Mouse (Mus musculus): ENCODE results near the gene Gm20767. TPM values are rescaled to one million over a fixed set of nuclear protein-coding genes. Genes with fewer than 3 reads are reported as not detected.
"Not testable (repeated sequence)": the region's sequence is repeated elsewhere in the genome, so short reads cannot be mapped to it uniquely, and the experiment has no call there.

The Gm20767 gene
- polyA plus RNA-seq (2015; fragmentation: Nextera tagmentation; extraction: Ambion mirVana) = not detected in 2 replicates

GRCm38 (mm10) chr13:120139946-120140345, at the start of gene Gm20767:
Gene Gm20767, plus strand, starts transcription at chr13:120140246.
- ATAC-seq; H3K27ac ChIP-seq; H3K36me3 ChIP-seq (ENCODE audit: poor library complexity, severe bottlenecking); H3K4me1 ChIP-seq; H3K9ac ChIP-seq; H3K4me2 ChIP-seq; H3K4me3 ChIP-seq; H3K9me3 ChIP-seq (replicated peaks); H3K27me3 ChIP-seq: not testable (repeated sequence)
- WGBS = 100% methylated on average over 1 of the region's 5 CpGs

- H3K4me1 ChIP-seq; H3K4me2 ChIP-seq; H3K36me3 ChIP-seq (ENCODE audit: poor library complexity, severe bottlenecking); H3K27ac ChIP-seq; H3K9ac ChIP-seq; H3K4me3 ChIP-seq; H3K9me3 ChIP-seq (replicated peaks); H3K27me3 ChIP-seq: not testable (repeated sequence)
- no CpG with 5 or more reads among the region's 13 CpGs for WGBS
- 0 out of 2 replicates have a peak, but pooled peaks have one; percentile 33 for ATAC-seq
Observed at GRCm38 (mm10) chr13:120092950-120093349, 47.1 kb upstream of the Gm20767 start.

- peak; percentile 72 for ATAC-seq
Observed at GRCm38 (mm10) chr13:120096241-120096937, 43.7 kb upstream of the Gm20767 start.

GRCm38 (mm10) chr13:120096938-120097256, 43.1 kb upstream of the Gm20767 start:
- H3K4me2 ChIP-seq; H3K4me1 ChIP-seq; H3K9ac ChIP-seq; H3K4me3 ChIP-seq; H3K36me3 ChIP-seq (ENCODE audit: poor library complexity, severe bottlenecking); H3K9me3 ChIP-seq (replicated peaks); H3K27me3 ChIP-seq; H3K27ac ChIP-seq: not testable (repeated sequence)
- 0% methylated on average over 6 of the region's 13 CpGs for WGBS
- ATAC-seq = peak; percentile 22; the same call in 1 of the 2 replicates

More at GRCm38 (mm10) chr13:120096241-120096937, 43.7 kb upstream of the Gm20767 start:
- Histone ChIP-seq H3K4me3 (0 out of 2 replicates have a peak overlapping the region, but pooled peaks have one; percentile 9), H3K4me2 (peak overlapping the region; percentile 35)
- not testable (repeated sequence) for H3K27me3 ChIP-seq; H3K36me3 ChIP-seq (ENCODE audit: poor library complexity, severe bottlenecking); H3K9me3 ChIP-seq (replicated peaks); H3K4me1 ChIP-seq; H3K9ac ChIP-seq; H3K27ac ChIP-seq
- 0% methylated on average over 25 of the region's 38 CpGs for WGBS

- H3K4me1 ChIP-seq; H3K36me3 ChIP-seq (ENCODE audit: poor library complexity, severe bottlenecking); ATAC-seq; H3K4me3 ChIP-seq; H3K4me2 ChIP-seq; H3K27ac ChIP-seq; H3K27me3 ChIP-seq; H3K9ac ChIP-seq; H3K9me3 ChIP-seq (replicated peaks): not testable (repeated sequence)
- no CpG with 5 or more reads among the region's 5 CpGs for WGBS
Observed at GRCm38 (mm10) chr13:120099327-120099726, 40.7 kb upstream of the Gm20767 start.

- ATAC-seq = not testable (repeated sequence)
Observed at GRCm38 (mm10) chr13:120106504-120106903, 33.5 kb upstream of the Gm20767 start.

GRCm38 (mm10) chr13:120107000-120107399, 33.0 kb upstream of the Gm20767 start:
- ATAC-seq, H3K9ac ChIP-seq: not testable (repeated sequence)
- WGBS = 75% methylated on average over 2 of the region's 2 CpGs

More at GRCm38 (mm10) chr13:120106504-120106903, 33.5 kb upstream of the Gm20767 start:
- H3K4me2 ChIP-seq; H3K9me3 ChIP-seq (replicated peaks); H3K4me1 ChIP-seq; H3K36me3 ChIP-seq (ENCODE audit: poor library complexity, severe bottlenecking); H3K27me3 ChIP-seq; H3K4me3 ChIP-seq; H3K27ac ChIP-seq; H3K9ac ChIP-seq: not testable (repeated sequence)
- WGBS = no CpG with 5 or more reads among the region's 5 CpGs

GRCm38 (mm10) chr13:120142348-120142747, 2.3 kb downstream of the Gm20767 start:
- H3K27me3 ChIP-seq; H3K4me2 ChIP-seq; H3K27ac ChIP-seq; H3K4me1 ChIP-seq; H3K36me3 ChIP-seq (ENCODE audit: poor library complexity, severe bottlenecking); ATAC-seq; H3K9me3 ChIP-seq (replicated peaks); H3K4me3 ChIP-seq; H3K9ac ChIP-seq: not testable (repeated sequence)
- WGBS = 74% methylated on average over 2 of the region's 3 CpGs

More at GRCm38 (mm10) chr13:120107000-120107399, 33.0 kb upstream of the Gm20767 start:
- not testable (repeated sequence) for H3K4me1 ChIP-seq; H3K9me3 ChIP-seq (replicated peaks); H3K27me3 ChIP-seq; H3K36me3 ChIP-seq (ENCODE audit: poor library complexity, severe bottlenecking); H3K4me2 ChIP-seq; H3K27ac ChIP-seq; H3K4me3 ChIP-seq

- 70% methylated on average over 3 of the region's 4 CpGs for WGBS
Observed at GRCm38 (mm10) chr13:120149660-120150407, 9.8 kb downstream of the Gm20767 start.

GRCm38 (mm10) chr13:120150589-120150988, 10.5 kb downstream of the Gm20767 start:
- H3K36me3 ChIP-seq (ENCODE audit: poor library complexity, severe bottlenecking); H3K4me1 ChIP-seq; H3K27me3 ChIP-seq; H3K4me2 ChIP-seq; H3K4me3 ChIP-seq; H3K27ac ChIP-seq; H3K9me3 ChIP-seq (replicated peaks); H3K9ac ChIP-seq; ATAC-seq: not testable (repeated sequence)
- WGBS = 70% methylated on average over 3 of the region's 3 CpGs

More at GRCm38 (mm10) chr13:120149660-120150407, 9.8 kb downstream of the Gm20767 start:
- H3K4me1 ChIP-seq; ATAC-seq; H3K27me3 ChIP-seq; H3K4me3 ChIP-seq; H3K9me3 ChIP-seq (replicated peaks); H3K4me2 ChIP-seq; H3K36me3 ChIP-seq (ENCODE audit: poor library complexity, severe bottlenecking); H3K9ac ChIP-seq; H3K27ac ChIP-seq: not testable (repeated sequence)

- not testable (repeated sequence) for ATAC-seq; H3K27ac ChIP-seq; H3K9ac ChIP-seq; H3K4me1 ChIP-seq; H3K27me3 ChIP-seq; H3K36me3 ChIP-seq (ENCODE audit: poor library complexity, severe bottlenecking); H3K4me3 ChIP-seq; H3K9me3 ChIP-seq (replicated peaks); H3K4me2 ChIP-seq
- 52% methylated on average over 5 of the region's 5 CpGs for WGBS
Observed at GRCm38 (mm10) chr13:120168301-120168700, 28.3 kb downstream of the Gm20767 start.

- H3K4me3 ChIP-seq; H3K27ac ChIP-seq; H3K9me3 ChIP-seq (replicated peaks); H3K4me1 ChIP-seq; H3K27me3 ChIP-seq; ATAC-seq; H3K4me2 ChIP-seq; H3K36me3 ChIP-seq (ENCODE audit: poor library complexity, severe bottlenecking); H3K9ac ChIP-seq: not testable (repeated sequence)
- WGBS = 66% methylated on average over 4 of the region's 4 CpGs
Observed at GRCm38 (mm10) chr13:120172133-120172532, 32.1 kb downstream of the Gm20767 start, which contains the start of gene Gm21818. Gene Gm21818, plus strand, starts transcription at chr13:120172433.
